10 mouse cellular contexts compared by ENCODE assay signal in genomic region chr4:111493750-111494404, GRCm38 (mm10).
DNase-seq lines count a peak whose midpoint lies in the region; TF ChIP-seq lines count a peak whose summit lies in the region.
"Had no signal": no experiment of that assay in that cellular context is flagged by ENCODE, and none has a peak within 500 bp of the region (broad histone marks: within the 10 kb centered on the region; RNA-seq: fewer than 3 reads in every experiment).

No protein-coding gene starts in this region.

- no peak for TF ChIP-seq POLR2A in lung, adult 2 months (IDR thresholded peaks at IDR 0.05; ENCODE audit: borderline replicate concordance, extremely low read depth, low read depth, low read length)

- intact Hi-C loops in heart, postnatal 36 days (cut with DNase I), result loop anchor here (5.0 to 10.0 kb wide), 2 partner anchors 77 to 1439 kb away; partner anchors contain the start of gene Bend5

- H3K4me1 ChIP-seq in lung, adult 2 months (ENCODE audit: control insufficient read depth, insufficient read depth, low read length), result no peaks in the 10 kb centered on the region
- H3K4me1 ChIP-seq: neural tube, embryonic 15.5 days had no signal

- peak; percentile 43 for TF ChIP-seq CTCF in lung, adult 2 months (IDR thresholded peaks at IDR 0.05; ENCODE audit: insufficient read depth, low read length)

- WGBS in lung, adult 2 months, result 60% methylated on average over 5 of the region's 5 CpGs

- peak; percentile 13 to 26 for DNase-seq in adrenal gland, adult 18-20 months (ENCODE audit: low spot score in 2 of 2)
- DNase-seq in adrenal gland, adult 8-10 months, result no peak
- no peak for DNase-seq in lung, adult 2 months
- DNase-seq in lung, postnatal 25 days (ENCODE audit: low spot score), result no peak
- DNase-seq in brain, adult 2 months (ENCODE audit: low read depth, low spot score), result peak; percentile 46
- DNase-seq in lung, postnatal 10 days, result peak; percentile 30
- no peak for DNase-seq in ovary, adult 18-20 months (ENCODE audit: low spot score)
- DNase-seq in heart, postnatal 36 days, result no peak
- DNase-seq: thymus, adult 18-20 months had no signal

- H3K4me3 ChIP-seq in lung, adult 2 months (replicated peaks; ENCODE audit: extremely low read depth, low read depth, low read length), result no peak overlapping the region
- H3K4me3 ChIP-seq: neural tube, embryonic 15.5 days had no signal

Comparison
In these comparisons a context has a peak if more than half of its experiments do, and no peak if none do; other contexts are left out.
1. DNase-seq: peak in adrenal gland, adult 18-20 months (2 of 2), brain, adult 2 months (single experiment) and lung, postnatal 10 days (single experiment); none in adrenal gland, adult 8-10 months (single experiment), lung, adult 2 months (single experiment), lung, postnatal 25 days (single experiment), ovary, adult 18-20 months (single experiment) and heart, postnatal 36 days (0 of 2).